Mouse (Mus musculus): ENCODE data around the gene Olfr19. TPM values are rescaled to one million over a fixed set of nuclear protein-coding genes. Genes with fewer than 3 reads are reported as not detected.

Gene Olfr19
- polyA plus RNA-seq (2015; fragmentation: Nextera tagmentation; extraction: Ambion mirVana): not detected in 2 replicates

GRCm38 (mm10) chr16:16676305-16676704 lies at the start of gene Olfr19:
Olfr19 (minus strand) TSS chr16:16676405.

Other genes with a start within 250 kb of the Olfr19 start
- 5.9 and 7.5 TPM in 2 replicates for gene Fgd4, start 75.9 kb downstream of the Olfr19 start, polyA plus RNA-seq (2015; fragmentation: Nextera tagmentation; extraction: Ambion mirVana)
- 0.12 TPM in 1 of 2 replicates, not detected in the other for gene Spag6l, start 153.1 kb upstream of the Olfr19 start, polyA plus RNA-seq (2015; fragmentation: Nextera tagmentation; extraction: Ambion mirVana)
- 19.5 and 31.4 TPM in 2 replicates for gene Igll1, start 187.6 kb upstream of the Olfr19 start, polyA plus RNA-seq (2015; fragmentation: Nextera tagmentation; extraction: Ambion mirVana)
- 37.2 and 40.3 TPM in 2 replicates for gene Top3b, start 194.3 kb upstream of the Olfr19 start, polyA plus RNA-seq (2015; fragmentation: Nextera tagmentation; extraction: Ambion mirVana)
- gene Vpreb1, start 194.4 kb upstream of the Olfr19 start, polyA plus RNA-seq (2015; fragmentation: Nextera tagmentation; extraction: Ambion mirVana): 17.3 and 25.3 TPM in 2 replicates
- gene Ppm1f, start 220.1 kb upstream of the Olfr19 start, polyA plus RNA-seq (2015; fragmentation: Nextera tagmentation; extraction: Ambion mirVana): 7.7 and 9.3 TPM in 2 replicates